Mouse (Mus musculus): ENCODE measurements around the gene Rps6ka5. TPM values are rescaled to one million over a fixed set of nuclear protein-coding genes. Genes with fewer than 3 reads are reported as not detected.

Rps6ka5 gene
- polyA plus RNA-seq, 1 experiment from 2014 or later = 5.2 TPM

DNA sequence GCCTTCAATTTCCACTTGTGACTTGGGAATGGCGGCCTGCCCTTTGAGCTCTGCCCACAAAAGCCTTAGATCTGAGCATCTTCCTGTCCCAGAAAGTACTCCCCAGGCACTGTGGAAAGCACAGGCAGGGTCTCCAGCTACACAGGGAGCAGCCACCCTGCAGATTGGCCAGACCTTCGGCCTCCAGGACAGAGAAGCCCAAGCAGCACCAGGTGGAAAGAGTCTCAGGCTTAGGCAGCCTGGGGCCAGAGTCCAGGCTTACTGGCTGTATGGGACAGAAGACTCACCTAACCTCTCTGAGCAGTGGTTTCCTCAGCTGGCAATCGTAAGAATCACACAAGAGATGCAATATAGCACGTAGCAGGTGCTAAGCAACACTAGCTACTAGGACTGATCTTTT is 223.1 kb downstream of the Rps6ka5 start:
- Histone ChIP-seq H3K9ac (no peak overlapping the region), H3K4me1 (no peaks in the 10 kb centered on the region), H3K9me3 (no peaks in the 10 kb centered on the region), H3K4me2 (no peak overlapping the region), H3K27ac (no peak overlapping the region), H3K4me3 (no peak overlapping the region), H3K27me3 (no peaks in the 10 kb centered on the region), H3K36me3 (peaks cover 8% of the 10 kb centered on the region)
- WGBS = 81% methylated on average over 4 of the region's 4 CpGs
- ATAC-seq (ENCODE audit: borderline replicate concordance, extremely low read depth, low FRiP score, low TSS enrichment) = no peak

- no peak overlapping the region for H3K27ac ChIP-seq
- 76% methylated on average over 3 of the region's 3 CpGs for WGBS
- no peak overlapping the region for H3K4me3 ChIP-seq
Observed at GRCm38 (mm10) chr12:100502544-100502943, 224.2 kb downstream of the Rps6ka5 start.

DNA sequence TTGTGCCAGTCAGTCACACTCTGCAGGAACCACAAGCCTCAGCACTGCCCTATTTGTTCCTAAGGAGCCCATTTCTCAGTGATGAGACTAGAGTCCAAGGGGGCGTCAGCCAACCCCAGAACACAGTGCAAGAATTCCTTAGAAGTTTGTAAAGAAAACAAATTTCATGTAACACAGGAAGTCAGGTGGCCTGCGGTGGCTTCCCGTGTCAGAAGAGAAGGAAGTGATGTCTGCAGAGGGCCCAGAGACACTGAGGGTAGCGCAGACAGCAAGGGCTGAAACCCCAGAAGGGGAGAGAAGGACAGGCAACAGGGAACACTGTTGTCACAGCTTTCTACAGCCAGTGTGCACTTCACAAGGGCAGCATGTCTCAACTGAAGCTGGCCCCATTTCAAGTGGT is 225.5 kb downstream of the Rps6ka5 start:
- 72% methylated on average over 4 of the region's 4 CpGs for WGBS

More at GRCm38 (mm10) chr12:100502544-100502943, 224.2 kb downstream of the Rps6ka5 start:
- H3K27me3 ChIP-seq = no peaks in the 10 kb centered on the region
- no peak overlapping the region for H3K4me2 ChIP-seq
- no peaks in the 10 kb centered on the region for H3K9me3 ChIP-seq
- no peak for ATAC-seq (ENCODE audit: borderline replicate concordance, extremely low read depth, low FRiP score, low TSS enrichment)
- peaks cover 10% of the 10 kb centered on the region for H3K36me3 ChIP-seq
- H3K9ac ChIP-seq = no peak overlapping the region
- H3K4me1 ChIP-seq = no peaks in the 10 kb centered on the region

DNA sequence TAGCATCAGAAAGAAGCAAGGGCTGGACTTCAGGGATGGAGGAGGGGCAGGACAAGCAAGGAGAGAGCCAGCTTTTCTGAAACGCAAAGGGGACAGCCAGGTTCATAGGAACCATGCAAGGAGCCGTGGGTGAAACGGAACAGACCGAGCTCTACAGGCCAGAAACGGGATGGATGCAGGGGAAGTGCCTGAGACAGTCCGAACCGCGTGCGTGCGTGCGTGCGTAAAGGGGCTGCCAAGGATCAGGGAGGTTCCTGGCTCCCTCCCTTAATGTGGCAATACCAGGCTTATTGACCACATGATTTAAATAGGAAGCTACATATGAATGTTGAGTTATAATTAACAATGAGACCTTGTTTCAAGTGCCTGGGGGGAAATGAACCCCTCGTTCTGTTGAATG is 227.3 kb downstream of the Rps6ka5 start:
- ATAC-seq (ENCODE audit: borderline replicate concordance, extremely low read depth, low FRiP score, low TSS enrichment) = no peak
- no peak overlapping the region for H3K27ac ChIP-seq
- H3K36me3 ChIP-seq = peaks cover 22% of the 10 kb centered on the region
- WGBS = 89% methylated on average over 13 of the region's 13 CpGs
- H3K27me3 ChIP-seq = no peaks in the 10 kb centered on the region
- no peaks in the 10 kb centered on the region for H3K9me3 ChIP-seq
- H3K4me1 ChIP-seq = no peaks in the 10 kb centered on the region
- no peak overlapping the region for H3K4me2 ChIP-seq
- H3K9ac ChIP-seq = no peak overlapping the region
- H3K4me3 ChIP-seq = no peak overlapping the region

More for the DNA sequence above, 225.5 kb downstream of the Rps6ka5 start:
- Histone ChIP-seq H3K9me3 (no peaks in the 10 kb centered on the region), H3K4me2 (no peak overlapping the region), H3K36me3 (peaks cover 19% of the 10 kb centered on the region), H3K27me3 (no peaks in the 10 kb centered on the region), H3K4me3 (no peak overlapping the region), H3K4me1 (no peaks in the 10 kb centered on the region), H3K9ac (no peak overlapping the region), H3K27ac (no peak overlapping the region)
- no peak for ATAC-seq (ENCODE audit: borderline replicate concordance, extremely low read depth, low FRiP score, low TSS enrichment)

Other genes with a start within 250 kb of the Rps6ka5 start
- 4.6 and 5.2 TPM in 2 replicates for gene Ttc7b, start 206.2 kb downstream of the Rps6ka5 start, polyA plus RNA-seq (2015; fragmentation: Nextera tagmentation; extraction: Ambion mirVana)
- 5.2 and 5.3 TPM in 2 replicates for gene Dglucy, start 52.1 kb upstream of the Rps6ka5 start, polyA plus RNA-seq (2015; fragmentation: Nextera tagmentation; extraction: Ambion mirVana)
- 0.29 and 0.71 TPM in 2 replicates for gene Gpr68, start 181.2 kb upstream of the Rps6ka5 start, polyA plus RNA-seq (2015; fragmentation: Nextera tagmentation; extraction: Ambion mirVana)

Measured in lung, embryonic 15.5 days (tissue).